Mouse (Mus musculus): ENCODE results near the gene Atp6v1d. TPM values are rescaled to one million over a fixed set of nuclear protein-coding genes. Genes with fewer than 3 reads are reported as not detected.

Atp6v1d gene
- polyA plus RNA-seq, 1 experiment: 83.9 TPM

GRCm38 (mm10) chr12:78868115-78868514, 6.7 kb upstream of the Atp6v1d start:
- H3K4me1 ChIP-seq (ENCODE audit: control insufficient read depth, insufficient read depth, low read length): no peaks in the 10 kb centered on the region
- H3K9ac ChIP-seq (ENCODE audit: low read depth, poor library complexity, severe bottlenecking): no peak overlapping the region
- no peaks in the 10 kb centered on the region for H3K27me3 ChIP-seq (ENCODE audit: control insufficient read depth, insufficient read depth, low read length, poor library complexity, severe bottlenecking)
- no peak overlapping the region for H3K27ac ChIP-seq (ENCODE audit: insufficient read depth, low read length)
- H3K9me3 ChIP-seq (replicated peaks; ENCODE audit: control insufficient read depth, insufficient read depth, low read length, poor library complexity, severe bottlenecking): no peaks in the 10 kb centered on the region
- TF ChIP-seq CTCF (IDR thresholded peaks at IDR 0.05; ENCODE audit: low read depth, low read length): no peak
- TF ChIP-seq EP300 (IDR thresholded peaks at IDR 0.05; ENCODE audit: insufficient read depth, low read depth, low read length): no peak
- no peak for TF ChIP-seq POLR2A (IDR thresholded peaks at IDR 0.05; ENCODE audit: insufficient read depth, low read length)
- H3K36me3 ChIP-seq (ENCODE audit: control insufficient read depth, insufficient read depth, low read length, poor library complexity, severe bottlenecking): peaks cover 49% of the 10 kb centered on the region
- no peak overlapping the region for H3K4me3 ChIP-seq (ENCODE audit: low read depth, low read length)

- Histone ChIP-seq H3K36me3 (ENCODE audit: control insufficient read depth, insufficient read depth, low read length, poor library complexity, severe bottlenecking) (peaks cover 36% of the 10 kb centered on the region), H3K9me3 (replicated peaks; ENCODE audit: control insufficient read depth, insufficient read depth, low read length, poor library complexity, severe bottlenecking) (no peaks in the 10 kb centered on the region), H3K9ac (ENCODE audit: low read depth, poor library complexity, severe bottlenecking) (no peak overlapping the region), H3K4me3 (ENCODE audit: low read depth, low read length) (no peak overlapping the region), H3K27ac (ENCODE audit: insufficient read depth, low read length) (no peak overlapping the region), H3K27me3 (ENCODE audit: control insufficient read depth, insufficient read depth, low read length, poor library complexity, severe bottlenecking) (no peaks in the 10 kb centered on the region), H3K4me1 (ENCODE audit: control insufficient read depth, insufficient read depth, low read length) (no peaks in the 10 kb centered on the region)
- TF ChIP-seq CTCF (IDR thresholded peaks at IDR 0.05; ENCODE audit: low read depth, low read length) (no peak), POLR2A (IDR thresholded peaks at IDR 0.05; ENCODE audit: insufficient read depth, low read length) (no peak), EP300 (IDR thresholded peaks at IDR 0.05; ENCODE audit: insufficient read depth, low read depth, low read length) (no peak)
Observed at GRCm38 (mm10) chr12:78865434-78865833, 4.0 kb upstream of the Atp6v1d start.

- TF ChIP-seq EP300 (IDR thresholded peaks at IDR 0.05; ENCODE audit: insufficient read depth, low read depth, low read length) (no peak), POLR2A (IDR thresholded peaks at IDR 0.05; ENCODE audit: insufficient read depth, low read length) (no peak), CTCF (IDR thresholded peaks at IDR 0.05; ENCODE audit: low read depth, low read length) (no peak)
- Histone ChIP-seq H3K36me3 (ENCODE audit: control insufficient read depth, insufficient read depth, low read length, poor library complexity, severe bottlenecking) (peaks cover 16% of the 10 kb centered on the region), H3K9ac (ENCODE audit: low read depth, poor library complexity, severe bottlenecking) (peak overlapping the region; percentile 87), H3K4me3 (ENCODE audit: low read depth, low read length) (peak overlapping the region; percentile 90), H3K27ac (ENCODE audit: insufficient read depth, low read length) (peak overlapping the region; percentile 45), H3K27me3 (ENCODE audit: control insufficient read depth, insufficient read depth, low read length, poor library complexity, severe bottlenecking) (no peaks in the 10 kb centered on the region), H3K9me3 (replicated peaks; ENCODE audit: control insufficient read depth, insufficient read depth, low read length, poor library complexity, severe bottlenecking) (no peaks in the 10 kb centered on the region), H3K4me1 (ENCODE audit: control insufficient read depth, insufficient read depth, low read length) (no peaks in the 10 kb centered on the region)
Observed at GRCm38 (mm10) chr12:78862254-78862730, 854 bp upstream of the Atp6v1d start.

GRCm38 (mm10) chr12:78860921-78861495, 430 bp downstream of the Atp6v1d start:
- Histone ChIP-seq H3K4me3 (ENCODE audit: low read depth, low read length) (peak overlapping the region; percentile 98), H3K27me3 (ENCODE audit: control insufficient read depth, insufficient read depth, low read length, poor library complexity, severe bottlenecking) (no peaks in the 10 kb centered on the region), H3K9ac (ENCODE audit: low read depth, poor library complexity, severe bottlenecking) (peak overlapping the region; percentile 85), H3K9me3 (replicated peaks; ENCODE audit: control insufficient read depth, insufficient read depth, low read length, poor library complexity, severe bottlenecking) (no peaks in the 10 kb centered on the region), H3K4me1 (ENCODE audit: control insufficient read depth, insufficient read depth, low read length) (no peaks in the 10 kb centered on the region), H3K36me3 (ENCODE audit: control insufficient read depth, insufficient read depth, low read length, poor library complexity, severe bottlenecking) (peaks cover 6% of the 10 kb centered on the region), H3K27ac (ENCODE audit: insufficient read depth, low read length) (peak overlapping the region; percentile 12; the same call in 1 of the 2 replicates)
- TF ChIP-seq EP300 (IDR thresholded peaks at IDR 0.05; ENCODE audit: insufficient read depth, low read depth, low read length) (no peak), POLR2A (IDR thresholded peaks at IDR 0.05; ENCODE audit: insufficient read depth, low read length) (no peak), CTCF (IDR thresholded peaks at IDR 0.05; ENCODE audit: low read depth, low read length) (no peak)

- Histone ChIP-seq H3K4me3 (ENCODE audit: low read depth, low read length) (no peak overlapping the region), H3K36me3 (ENCODE audit: control insufficient read depth, insufficient read depth, low read length, poor library complexity, severe bottlenecking) (peaks cover 41% of the 10 kb centered on the region), H3K9ac (ENCODE audit: low read depth, poor library complexity, severe bottlenecking) (no peak overlapping the region), H3K9me3 (replicated peaks; ENCODE audit: control insufficient read depth, insufficient read depth, low read length, poor library complexity, severe bottlenecking) (peaks cover 23% of the 10 kb centered on the region), H3K27ac (ENCODE audit: insufficient read depth, low read length) (no peak overlapping the region), H3K4me1 (ENCODE audit: control insufficient read depth, insufficient read depth, low read length) (no peaks in the 10 kb centered on the region), H3K27me3 (ENCODE audit: control insufficient read depth, insufficient read depth, low read length, poor library complexity, severe bottlenecking) (no peaks in the 10 kb centered on the region)
- TF ChIP-seq EP300 (IDR thresholded peaks at IDR 0.05; ENCODE audit: insufficient read depth, low read depth, low read length) (no peak), POLR2A (IDR thresholded peaks at IDR 0.05; ENCODE audit: insufficient read depth, low read length) (no peak), CTCF (IDR thresholded peaks at IDR 0.05; ENCODE audit: low read depth, low read length) (no peak)
Observed at GRCm38 (mm10) chr12:78848246-78848645, 13.2 kb downstream of the Atp6v1d start.

- H3K4me1 ChIP-seq (ENCODE audit: control insufficient read depth, insufficient read depth, low read length): no peaks in the 10 kb centered on the region
- H3K27me3 ChIP-seq (ENCODE audit: control insufficient read depth, insufficient read depth, low read length, poor library complexity, severe bottlenecking): no peaks in the 10 kb centered on the region
- peaks cover 23% of the 10 kb centered on the region for H3K36me3 ChIP-seq (ENCODE audit: control insufficient read depth, insufficient read depth, low read length, poor library complexity, severe bottlenecking)
- no peak overlapping the region for H3K4me3 ChIP-seq (ENCODE audit: low read depth, low read length)
- H3K9me3 ChIP-seq (replicated peaks; ENCODE audit: control insufficient read depth, insufficient read depth, low read length, poor library complexity, severe bottlenecking): peaks cover 2% of the 10 kb centered on the region
- TF ChIP-seq EP300 (IDR thresholded peaks at IDR 0.05; ENCODE audit: insufficient read depth, low read depth, low read length) (no peak), CTCF (IDR thresholded peaks at IDR 0.05; ENCODE audit: low read depth, low read length) (no peak), POLR2A (IDR thresholded peaks at IDR 0.05; ENCODE audit: insufficient read depth, low read length) (no peak)
- H3K27ac ChIP-seq (ENCODE audit: insufficient read depth, low read length): no peak overlapping the region; the same call in 1 of the 2 replicates
- H3K9ac ChIP-seq (ENCODE audit: low read depth, poor library complexity, severe bottlenecking): no peak overlapping the region
Observed at GRCm38 (mm10) chr12:78842429-78842828, 19.0 kb downstream of the Atp6v1d start.
